Mouse (Mus musculus) sigmoid colon, adult 10 weeks (tissue): ENCODE data around the gene Vmn1r20. TPM values are rescaled to one million over a fixed set of nuclear protein-coding genes. Genes with fewer than 3 reads are reported as not detected.

Source experiments
- polyA plus RNA-seq: library from polyadenylated mRNA; stranded (reverse); fragments of 350-450 nt; fragmentation: Illumina TruSeq; extraction: RNeasy Lipid Tissue Mini Kit (QIAGEN cat#74804); gene quantifications from one replicate; pipeline ENCODE4 v1.2.3, GENCODE M21; 2014; ENCODE audit warnings: low read depth, low replicate concordance

Vmn1r20 gene
- not detected for polyA plus RNA-seq

DNA sequence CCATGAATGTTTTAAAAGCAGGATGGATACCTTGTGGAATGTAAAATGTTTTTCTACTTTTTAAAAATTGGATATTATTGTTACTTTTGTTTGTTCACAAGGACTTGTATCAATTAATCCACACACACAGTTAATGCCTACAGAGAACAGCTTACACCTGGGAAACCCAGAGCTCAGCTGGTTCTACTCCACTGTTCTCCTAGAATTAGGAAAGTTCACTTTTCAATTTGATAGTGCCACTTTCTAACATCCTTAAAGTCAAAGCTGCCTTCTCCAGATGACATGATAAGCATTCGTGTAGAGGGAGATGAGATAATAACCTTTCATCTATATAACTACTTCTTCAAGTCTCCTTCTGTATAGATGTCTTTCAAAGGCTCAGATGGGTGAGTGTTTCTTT, at the start of gene Vmn1r20:
Gene Vmn1r20, plus strand, starts transcription at position 301 of the 400 bp plus-strand sequence.

DNA sequence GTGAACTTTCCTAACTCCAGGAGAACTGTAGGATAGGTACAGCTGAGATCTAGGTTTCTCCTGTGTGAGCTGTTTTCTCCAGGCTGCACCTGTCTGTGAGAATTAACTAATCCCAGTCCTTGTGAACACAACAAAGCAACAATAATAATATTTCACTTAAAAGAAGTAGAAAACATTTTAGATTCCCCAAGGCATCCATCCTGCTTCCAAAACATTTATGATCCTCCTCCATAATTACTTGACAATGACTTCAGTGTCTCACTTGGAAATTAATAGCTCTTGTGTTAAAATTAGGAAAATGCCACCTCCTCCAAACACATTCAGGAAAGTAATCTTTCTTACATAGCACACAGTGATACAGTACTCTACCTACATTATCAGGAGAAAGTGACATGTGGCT, 33.0 kb upstream of the Vmn1r20 start, which contains the start of gene Vmn1r18:
Gene Vmn1r18, minus strand, starts transcription at position 101 of the 400 bp plus-strand sequence.

DNA sequence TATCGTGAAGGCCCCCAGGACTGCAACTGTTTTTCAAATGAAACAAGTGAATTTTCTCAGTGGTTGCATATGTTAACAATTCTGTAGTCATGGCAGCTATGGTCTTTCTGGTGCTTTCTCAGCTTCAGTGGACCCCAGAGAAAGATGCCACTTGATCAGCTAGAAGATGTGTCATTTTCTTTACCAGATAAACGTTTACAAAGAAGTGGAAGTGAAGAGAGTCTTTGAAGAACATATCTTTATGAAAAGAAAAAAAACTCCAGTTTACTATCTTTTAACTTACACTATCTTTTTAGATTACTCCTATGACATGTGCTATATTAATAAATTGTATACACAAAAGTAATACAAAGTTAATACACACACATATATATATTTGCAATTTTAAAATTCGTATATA, 25.2 kb upstream of the Vmn1r20 start, which contains the start of gene Vmn1r19:
Gene Vmn1r19, plus strand, starts transcription at position 301 of the 400 bp plus-strand sequence.

Other genes starting within 250 kb of the Vmn1r20 start
- not detected for gene Vmn1r13, start 225.6 kb upstream of the Vmn1r20 start, polyA plus RNA-seq
- gene Vmn1r14, start 197.2 kb upstream of the Vmn1r20 start, polyA plus RNA-seq: not detected
- gene Vmn1r15, start 171.0 kb upstream of the Vmn1r20 start, polyA plus RNA-seq: not detected
- not detected for gene Vmn1r16, start 99.4 kb upstream of the Vmn1r20 start, polyA plus RNA-seq
- not detected for gene Vmn1r17, start 65.2 kb upstream of the Vmn1r20 start, polyA plus RNA-seq
- gene Vmn1r18, start 33.1 kb upstream of the Vmn1r20 start, polyA plus RNA-seq: not detected
- gene Vmn1r19, start 25.1 kb upstream of the Vmn1r20 start, polyA plus RNA-seq: not detected
- gene Ppm1k, start 106.5 kb downstream of the Vmn1r20 start, polyA plus RNA-seq: 31.5 TPM
- 28.8 TPM for gene Herc6, start 152.1 kb downstream of the Vmn1r20 start, polyA plus RNA-seq